Mouse (Mus musculus): ENCODE data around the gene Hspa4l. TPM values are rescaled to one million over a fixed set of nuclear protein-coding genes. Genes with fewer than 3 reads are reported as not detected.

Hspa4l gene
- 63.6 and 72.8 TPM in 2 replicates for polyA plus RNA-seq (2021; fragmentation: Nextera tagmentation)
- long read RNA-seq, experiment 1, full-length matches to known transcripts: 35 of 198 reads
- long read RNA-seq, experiment 1, partial matches to known transcripts: 132 of 198 reads
- long read RNA-seq, experiment 1, other reads (novel, unspliced or antisense): 31 of 198 reads
- long read RNA-seq, experiment 2, full-length matches to known transcripts: 336 of 520 reads
- long read RNA-seq, experiment 2, partial matches to known transcripts: 132 of 520 reads
- long read RNA-seq, experiment 2, other reads (novel, unspliced or antisense): 52 of 520 reads

DNA sequence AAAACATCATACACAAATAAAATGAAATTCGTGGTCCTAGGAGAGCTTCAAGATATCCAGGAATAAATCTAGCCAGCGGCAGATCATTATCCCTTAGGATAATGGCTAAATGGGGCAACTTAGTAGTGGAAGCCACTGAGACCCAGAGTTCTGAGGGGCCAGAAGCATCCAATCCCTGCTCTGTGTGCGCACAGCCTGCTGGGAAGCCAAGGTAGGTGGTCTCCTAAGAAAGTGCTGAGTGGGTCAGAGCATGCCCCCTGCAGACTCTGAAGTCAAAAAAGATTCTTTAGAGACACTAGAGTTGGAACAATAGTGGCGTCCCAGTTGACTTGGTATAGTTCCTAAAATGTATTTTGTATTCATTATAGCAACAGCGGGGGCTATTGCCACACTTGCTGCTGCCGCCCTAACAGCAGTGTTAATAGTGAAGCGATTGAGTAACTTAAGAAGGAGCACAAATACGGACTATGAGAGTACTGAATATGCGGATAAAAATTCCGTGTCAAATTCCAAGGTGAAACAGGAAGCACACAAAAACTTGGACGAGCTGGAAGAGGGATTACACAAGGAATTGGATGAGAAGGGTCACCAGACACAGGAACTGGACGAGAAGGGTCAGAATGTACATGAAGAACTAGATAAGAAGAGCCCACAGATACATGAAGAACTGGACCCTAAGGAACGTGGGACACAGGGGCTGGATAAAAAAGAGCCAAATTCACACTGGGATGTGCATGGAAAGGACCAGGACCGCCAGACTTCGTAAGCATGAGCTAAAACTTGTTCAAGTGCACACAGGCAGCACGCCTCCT lies at the start of gene Hspa4l:
Gene Hspa4l (plus strand): TSS at position 472 of the 812 bp plus-strand sequence.

DNA sequence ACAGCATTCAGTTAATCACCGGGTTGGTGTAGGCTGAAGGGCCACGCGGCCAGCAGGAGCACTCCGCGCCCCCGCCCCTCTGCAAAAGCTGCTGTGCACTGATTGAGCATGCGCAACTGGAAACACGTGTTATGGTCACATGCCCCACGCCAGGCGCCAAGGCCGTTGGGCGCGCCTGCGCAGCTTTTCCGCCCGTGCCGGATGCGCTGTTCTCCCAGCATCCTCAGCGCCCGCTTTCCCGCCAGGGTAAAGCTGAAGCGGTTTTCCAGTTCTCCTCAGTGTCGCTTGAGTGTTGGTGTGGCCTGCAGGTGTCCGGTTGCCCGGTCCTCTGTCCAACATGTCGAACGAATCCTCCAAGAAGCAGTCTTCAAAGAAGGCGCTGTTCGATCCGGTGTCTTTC lies 35.6 kb upstream of the Hspa4l start, which contains the start of gene Slc25a31:
Gene Slc25a31 (plus strand): TSS at position 201 of the 400 bp plus-strand sequence.

DNA sequence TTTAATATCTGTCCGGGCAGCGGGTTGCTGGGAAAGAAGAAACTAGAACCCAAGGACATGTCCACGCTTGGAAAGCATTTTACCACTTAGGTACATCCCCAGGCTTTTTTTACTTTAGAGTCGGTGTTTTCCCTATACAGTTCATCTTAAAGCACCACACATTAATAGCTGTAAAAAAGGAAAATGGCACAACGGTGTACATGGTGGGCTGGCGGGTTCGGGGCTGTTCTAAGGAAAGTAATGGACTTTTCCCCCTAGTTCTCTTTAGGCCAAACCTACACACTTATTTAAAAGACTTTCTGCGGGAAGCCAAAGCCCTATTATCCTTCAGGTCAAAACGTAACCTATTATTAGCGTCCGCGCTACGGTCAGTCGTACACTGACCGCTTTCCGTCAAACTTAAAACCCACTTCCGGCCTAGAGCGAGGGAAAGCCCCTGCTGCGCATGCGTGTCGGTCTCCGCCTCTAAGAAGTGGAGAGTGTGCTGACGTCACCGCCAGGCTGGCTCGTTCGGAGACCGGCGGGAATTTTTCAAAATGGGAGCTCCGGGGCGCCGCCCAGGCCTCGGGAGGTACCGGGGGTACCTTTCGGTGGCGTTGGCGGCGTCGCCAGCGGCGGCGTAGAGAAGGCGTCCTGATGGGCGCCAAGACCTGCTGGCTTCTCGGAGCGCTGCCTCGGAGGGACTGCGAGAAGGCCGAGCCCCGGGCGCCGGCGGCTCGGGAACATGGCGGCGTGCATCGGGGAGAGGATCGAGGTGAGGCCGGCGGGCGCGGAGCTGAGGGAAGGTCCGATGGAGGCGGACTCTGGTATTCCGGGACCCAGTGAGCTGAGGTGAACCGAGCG lies 55.5 kb downstream of the Hspa4l start, which contains the start of gene Plk4:
Gene Plk4 (plus strand): TSS at position 490 of the 843 bp plus-strand sequence.

Other genes with a start within 250 kb of the Hspa4l start
- gene Intu, start 213.2 kb upstream of the Hspa4l start, polyA plus RNA-seq (2021; fragmentation: Nextera tagmentation): 1.6 and 2.0 TPM in 2 replicates
- gene Slc25a31, start 35.6 kb upstream of the Hspa4l start, polyA plus RNA-seq (2021; fragmentation: Nextera tagmentation): 0.20 TPM in 1 of 2 replicates, not detected in the other
- 2.6 and 2.8 TPM in 2 replicates for gene Plk4, start 55.5 kb downstream of the Hspa4l start, polyA plus RNA-seq (2021; fragmentation: Nextera tagmentation)
- 12.0 and 12.2 TPM in 2 replicates for gene Mfsd8, start 102.4 kb downstream of the Hspa4l start, polyA plus RNA-seq (2021; fragmentation: Nextera tagmentation)
- 14.6 and 15.7 TPM in 2 replicates for gene Abhd18, start 102.5 kb downstream of the Hspa4l start, polyA plus RNA-seq (2021; fragmentation: Nextera tagmentation)
- not detected in 2 replicates for gene 1700034I23Rik, start 158.0 kb downstream of the Hspa4l start, polyA plus RNA-seq (2021; fragmentation: Nextera tagmentation)
- 2.1 and 4.9 TPM in 2 replicates for gene Larp1b, start 205.3 kb downstream of the Hspa4l start, polyA plus RNA-seq (2021; fragmentation: Nextera tagmentation)

All from layer of hippocampus, adult 6 months (tissue).